Mouse (Mus musculus) gastrocnemius, postnatal 10 days (tissue): ENCODE measurements at regions not wholly inside any gene's neighbourhood (a gene's known extent, or its start where the extent isn't known, plus 50 kb on each side); places are given as distances from the start of the nearest gene placed in this dataset.

Experiments used
- DNase-seq: peaks from one replicate; pipeline ENCODE4 v3.0.0; 2021; ENCODE audit warnings: mixed read lengths

DNA sequence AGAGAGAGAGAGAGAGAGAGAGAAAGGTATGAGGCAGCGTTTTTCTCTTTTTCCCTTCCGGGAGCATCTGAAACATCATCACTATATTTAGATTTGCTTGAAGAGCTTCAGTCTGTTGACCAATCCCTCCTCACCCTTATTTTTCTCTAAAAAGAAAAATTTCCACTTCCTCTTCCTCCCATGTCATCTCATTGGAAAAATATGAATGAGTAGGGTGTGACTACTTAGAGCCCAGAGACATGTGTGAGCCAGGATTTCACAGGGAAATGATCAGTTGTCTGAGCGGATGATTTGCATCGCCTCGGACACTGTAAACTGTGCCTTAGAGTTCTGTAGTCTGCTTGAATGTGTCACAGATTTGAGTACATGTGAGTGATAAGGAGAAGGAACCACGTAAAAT, 111.3 kb upstream of the Ptger4 start:
- no peak for DNase-seq

DNA sequence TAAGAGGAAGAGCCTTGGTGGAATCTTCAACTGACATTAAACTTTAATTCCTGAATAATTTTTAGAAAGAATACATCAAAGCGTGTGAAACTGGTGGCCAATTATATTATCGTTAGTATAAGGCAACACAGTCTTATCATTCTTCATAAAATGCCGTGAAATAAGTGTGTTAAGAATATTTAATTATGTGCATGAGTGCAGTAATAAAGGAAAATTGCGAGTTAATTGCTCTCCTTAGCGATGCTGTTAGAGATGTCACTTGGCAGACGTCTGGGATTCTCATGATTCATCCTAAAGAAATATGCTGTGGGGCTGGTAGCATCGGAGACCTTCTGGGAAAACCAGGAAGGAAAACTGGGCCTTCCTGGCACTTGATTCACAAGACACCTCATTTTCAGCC, 110.3 kb upstream of the Ptger4 start:
- no peak for DNase-seq

DNA sequence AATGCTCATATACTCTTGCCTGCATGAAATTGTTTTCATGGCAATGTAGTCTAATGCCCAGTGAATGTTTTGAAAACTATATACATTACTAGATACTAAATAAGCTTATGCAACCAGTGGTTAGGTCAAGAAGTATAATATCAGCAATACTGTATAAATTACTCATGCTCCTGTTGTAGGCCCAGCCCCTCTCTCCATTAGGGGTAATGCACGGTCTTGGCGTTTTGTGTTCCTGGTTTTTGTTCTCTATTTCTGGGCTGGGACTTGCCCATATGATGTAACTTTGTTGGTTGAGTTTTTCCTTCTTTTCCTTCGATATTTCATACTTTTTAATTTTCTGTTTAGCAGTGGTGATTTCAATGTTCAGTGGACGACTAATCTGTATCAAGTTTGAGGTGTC, 104.9 kb upstream of the Ptger4 start:
- DNase-seq = no peak

GRCm38 (mm10) chr15:5347674-5348073, 103.7 kb upstream of the Ptger4 start:
- no peak for DNase-seq

GRCm38 (mm10) chr15:5346955-5347354, 103.0 kb upstream of the Ptger4 start:
- no peak for DNase-seq

DNA sequence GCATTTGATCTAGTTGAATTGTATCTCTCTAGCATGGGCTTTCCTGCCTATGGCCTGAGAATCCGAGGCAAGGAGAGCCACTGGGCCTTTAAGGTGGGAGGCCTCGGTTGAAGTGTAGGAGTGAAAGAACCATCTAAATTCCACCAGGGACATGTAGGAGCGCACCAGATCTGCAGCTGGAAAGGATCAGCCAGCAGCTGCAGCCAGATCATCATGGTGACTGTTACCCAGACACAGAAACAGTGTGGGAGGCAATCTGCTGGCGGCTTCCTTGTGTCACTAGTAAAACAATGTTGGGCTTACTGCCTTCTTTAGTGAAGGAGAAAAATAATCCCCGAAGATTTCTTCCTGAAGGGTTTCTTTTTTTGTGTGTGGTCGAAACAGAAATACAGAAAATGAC, 99.8 kb upstream of the Ptger4 start:
- peak; percentile 17 for DNase-seq

- no peak for DNase-seq
These were observed 91.7 kb upstream of the Ptger4 start for GRCm38 (mm10) chr15:5335528-5336268.

- no peak for DNase-seq
These were observed 83.0 kb upstream of the Ptger4 start for GRCm38 (mm10) chr15:5326996-5327395.

GRCm38 (mm10) chr15:5321691-5322090, 77.7 kb upstream of the Ptger4 start:
- DNase-seq = no peak

DNA sequence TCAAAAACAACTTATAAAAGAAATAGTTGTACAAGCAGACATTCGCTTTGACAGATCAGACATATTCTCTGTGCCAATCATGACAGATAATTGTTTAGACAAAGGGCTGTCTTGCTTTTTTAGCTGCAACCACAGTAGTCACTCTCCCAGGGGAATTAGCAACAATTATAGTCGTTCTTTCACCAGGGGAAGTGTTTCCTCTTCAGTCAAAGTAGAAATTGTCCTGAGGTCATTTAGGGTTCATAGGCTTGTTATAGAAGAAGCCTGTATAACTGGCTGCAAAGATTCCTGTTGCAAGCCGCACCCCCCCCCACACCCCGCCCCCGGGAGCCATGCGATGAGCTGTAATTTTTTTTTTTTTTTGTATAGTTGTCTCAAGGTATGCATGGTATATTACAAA, 68.2 kb upstream of the Ptger4 start:
- no peak for DNase-seq

DNA sequence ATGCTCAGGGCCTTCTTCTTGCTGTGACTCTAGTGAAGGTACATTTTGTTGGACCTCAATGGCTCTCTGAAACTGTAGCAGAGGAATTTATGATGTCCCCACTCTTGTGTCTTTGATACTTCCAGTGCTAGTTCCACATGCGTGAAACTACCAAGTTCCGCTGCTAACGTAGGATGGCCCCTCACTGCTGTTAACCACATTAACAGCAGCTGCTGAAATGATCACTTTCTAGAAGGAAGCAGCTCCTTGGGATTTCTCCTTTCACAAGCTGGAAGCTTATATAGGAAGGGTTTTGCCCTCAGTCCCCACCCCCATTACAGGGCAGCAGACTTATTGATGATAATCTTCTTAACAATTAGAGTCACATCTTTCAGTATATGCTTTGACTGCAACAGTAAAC, 66.0 kb upstream of the Ptger4 start:
- no peak for DNase-seq

GRCm38 (mm10) chr15:5302403-5302802, 58.4 kb upstream of the Ptger4 start:
- DNase-seq = no peak

GRCm38 (mm10) chr15:5299807-5300206, 55.8 kb upstream of the Ptger4 start:
- no peak for DNase-seq

DNA sequence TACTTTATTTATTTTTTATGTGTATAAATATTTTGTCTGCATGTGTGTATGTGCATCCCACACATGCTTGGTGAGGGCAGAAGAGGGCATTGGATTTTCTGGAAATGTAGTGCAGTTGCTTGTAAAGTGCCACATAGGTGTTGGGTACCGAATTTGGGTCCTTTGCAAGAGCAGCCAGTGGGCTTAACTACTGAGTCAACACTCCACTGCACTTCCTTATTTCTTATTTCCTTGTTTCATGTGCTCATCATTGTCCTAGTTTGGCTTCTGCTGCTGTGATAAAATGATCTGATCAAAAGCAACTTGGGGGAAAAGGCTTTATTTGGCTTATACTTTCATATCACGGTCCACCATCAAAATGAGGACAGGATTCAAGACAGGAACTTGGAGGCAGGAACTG, 53.0 kb upstream of the Ptger4 start:
- no peak for DNase-seq
